Mouse (Mus musculus) heart, postnatal 25 days (tissue): ENCODE measurements at regions not wholly inside any gene's neighbourhood (a gene's known extent, or its start where the extent isn't known, plus 50 kb on each side); places are given as distances from the start of the nearest gene placed in this dataset.

ENCODE experiments used
- DNase-seq: peaks from one replicate; pipeline ENCODE4 v3.0.0; 2022; ENCODE audit warnings: low spot score
- intact Hi-C: fragments of 180-260 bp; cut with DNase I; formaldehyde crosslinking; loops from one replicate; pipeline ENCODE4 v1.15.1; 2025

GRCm38 (mm10) chr1:76404003-76404402, 857.9 kb downstream of the Slc4a3 start:
- intact Hi-C loops: no loop called here
- no peak for DNase-seq

- intact Hi-C loops: no loop called here
- no peak for DNase-seq
Measured at GRCm38 (mm10) chr1:76410813-76411212, 864.7 kb downstream of the Slc4a3 start.

GRCm38 (mm10) chr1:76420525-76420924, 874.5 kb downstream of the Slc4a3 start:
- no peak for DNase-seq
- intact Hi-C loops: no loop called here

DNA sequence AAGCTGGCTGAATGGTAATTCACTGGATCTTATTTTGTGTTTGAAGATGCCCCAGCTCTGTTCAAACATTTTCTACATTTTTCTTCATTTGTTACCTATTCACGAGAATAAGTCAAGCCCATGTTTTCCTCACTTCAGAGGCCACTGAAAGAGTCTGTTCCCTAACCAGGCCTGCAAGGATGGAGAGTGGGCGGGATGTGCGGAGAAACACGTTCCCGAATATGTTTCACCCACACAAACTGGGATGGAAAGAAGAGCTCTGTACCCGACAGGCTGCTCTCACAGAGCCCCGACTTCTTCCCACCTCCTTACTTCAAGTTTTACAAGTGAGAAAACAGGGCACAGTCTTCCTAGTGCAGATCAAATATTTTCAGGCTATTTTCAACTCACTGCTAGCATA, 881.4 kb downstream of the Slc4a3 start:
- intact Hi-C loops: no loop called here

DNA sequence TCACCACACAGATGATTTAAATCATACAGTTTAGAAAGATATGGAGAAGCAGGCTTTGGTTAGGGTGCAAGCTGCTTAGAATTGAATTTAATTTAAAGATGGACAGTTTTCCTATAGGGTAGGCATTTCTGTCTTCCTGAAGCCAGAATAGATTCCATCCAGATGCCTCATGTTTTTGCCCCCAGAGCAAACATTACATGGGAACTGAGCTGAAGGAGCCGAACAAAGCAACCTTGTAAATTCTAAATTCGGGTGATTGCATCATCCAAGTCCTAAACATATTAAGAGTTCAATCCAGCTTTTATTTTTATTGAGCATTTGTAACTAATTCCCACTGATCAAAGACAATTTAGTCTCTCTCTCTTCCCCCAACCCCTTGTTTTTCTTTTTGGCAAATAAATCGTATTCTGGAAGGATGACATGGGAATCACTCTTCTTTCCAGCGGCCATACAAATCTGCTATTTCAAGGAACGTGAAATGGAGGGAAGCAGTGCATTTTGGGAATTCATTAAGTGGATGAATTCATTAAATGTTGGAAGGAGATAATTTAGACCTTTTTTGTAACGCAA, 884.1 kb downstream of the Slc4a3 start:
- intact Hi-C loops: no loop called here
- no peak for DNase-seq

More for the DNA sequence above, 881.4 kb downstream of the Slc4a3 start:
- DNase-seq: no peak

DNA sequence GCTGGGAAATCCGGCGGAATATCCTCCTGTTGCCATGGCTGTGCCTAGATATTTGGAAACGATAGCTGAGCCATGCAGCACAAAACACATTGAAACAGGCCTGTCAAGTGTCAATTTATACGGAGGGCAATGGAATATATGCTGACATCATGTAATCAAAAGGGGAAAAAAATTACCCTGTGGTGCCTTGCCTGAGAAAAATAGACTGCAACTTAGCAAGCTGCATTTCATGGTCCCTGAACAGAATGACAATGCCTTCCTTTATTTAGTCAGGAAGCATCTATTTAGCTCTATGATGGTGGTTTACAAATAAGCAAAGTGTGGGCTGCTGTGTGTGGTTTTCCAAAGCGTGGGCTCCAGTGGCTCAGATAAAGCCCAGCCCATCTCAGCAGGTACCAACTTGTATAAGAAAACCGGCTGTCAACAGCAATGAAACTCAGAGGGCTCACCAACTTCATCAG, 887.4 kb downstream of the Slc4a3 start:
- DNase-seq: no peak
- intact Hi-C loops: no loop called here

DNA sequence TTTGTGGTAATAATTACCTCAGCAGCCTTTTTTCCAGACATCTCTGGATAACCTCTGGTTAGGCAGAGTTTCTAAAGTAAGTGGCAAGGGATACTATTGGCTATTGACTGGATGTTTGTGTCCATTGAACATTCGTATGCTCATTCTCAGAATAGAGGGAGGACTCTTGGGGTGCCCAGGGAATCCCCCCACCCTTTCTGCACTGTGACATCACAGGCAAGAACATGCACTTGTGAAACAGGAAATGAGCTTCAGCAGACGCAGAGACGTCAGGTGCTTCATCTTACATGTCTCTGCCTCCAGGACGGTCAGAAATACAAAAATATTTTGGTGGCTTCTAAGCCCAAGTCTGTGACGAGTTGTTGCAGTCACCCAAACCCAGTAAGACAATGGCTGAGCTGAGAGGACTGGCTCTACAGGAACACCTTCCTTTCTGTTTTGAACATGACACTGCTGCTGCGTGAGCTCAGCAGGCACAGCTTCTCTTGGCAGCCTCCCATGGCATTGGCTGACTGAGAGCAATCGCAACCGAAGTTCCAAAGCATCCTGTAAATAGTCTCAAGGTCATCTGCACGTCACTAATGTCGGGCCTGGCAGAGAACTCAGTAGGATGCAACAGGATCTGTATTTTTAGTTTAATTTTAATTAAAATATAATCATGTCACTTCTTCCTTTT, 904.6 kb downstream of the Slc4a3 start:
- DNase-seq: no peak
- intact Hi-C loops: no loop called here

GRCm38 (mm10) chr1:76453160-76453710, 907.2 kb downstream of the Slc4a3 start:
- DNase-seq: no peak
- intact Hi-C loops: no loop called here

DNA sequence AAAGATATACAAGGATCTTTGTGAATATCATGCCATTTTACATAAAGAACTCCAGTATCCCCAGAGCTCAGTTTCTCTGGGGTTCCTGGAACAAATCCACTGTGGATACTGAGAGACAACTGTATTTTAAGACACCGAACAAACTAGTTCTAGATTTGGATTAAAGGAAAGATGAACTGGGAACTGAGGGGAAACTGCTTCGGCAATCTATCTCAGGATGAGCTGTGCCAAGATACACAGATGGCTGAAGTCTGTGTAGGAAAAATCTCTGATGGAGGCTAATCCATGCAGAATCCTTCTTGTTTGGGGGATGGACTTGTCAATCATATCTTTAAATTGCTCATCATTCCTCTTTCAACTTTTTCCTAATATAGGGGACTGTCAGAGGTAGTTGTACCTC, 920.5 kb downstream of the Slc4a3 start:
- DNase-seq: no peak
- intact Hi-C loops: no loop called here

DNA sequence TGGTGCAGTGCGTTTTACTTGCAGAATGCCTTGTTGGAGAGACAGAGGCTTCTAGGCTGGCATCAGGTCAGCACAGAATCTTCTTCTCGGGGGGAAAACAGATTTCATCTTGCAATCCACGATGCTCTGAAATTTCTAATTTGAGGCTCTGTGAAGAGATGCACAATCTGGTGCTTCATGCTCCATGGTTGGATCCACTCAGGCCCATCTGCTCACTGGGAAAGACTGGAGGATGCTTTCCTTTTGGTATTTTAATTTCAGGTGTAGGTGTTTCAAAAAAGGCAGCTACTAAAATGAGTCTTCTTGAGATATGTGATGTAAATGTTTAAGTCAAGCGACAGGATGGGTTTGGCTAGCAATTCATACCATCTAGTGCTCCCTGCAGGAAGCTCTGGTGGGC, 938.1 kb downstream of the Slc4a3 start:
- no peak for DNase-seq
- intact Hi-C loops: no loop called here

GRCm38 (mm10) chr1:76487481-76487880, 941.4 kb downstream of the Slc4a3 start:
- DNase-seq: no peak
- intact Hi-C loops: no loop called here

- intact Hi-C loops: no loop called here
- no peak for DNase-seq
Measured at GRCm38 (mm10) chr1:76489681-76490492, 943.8 kb downstream of the Slc4a3 start.

DNA sequence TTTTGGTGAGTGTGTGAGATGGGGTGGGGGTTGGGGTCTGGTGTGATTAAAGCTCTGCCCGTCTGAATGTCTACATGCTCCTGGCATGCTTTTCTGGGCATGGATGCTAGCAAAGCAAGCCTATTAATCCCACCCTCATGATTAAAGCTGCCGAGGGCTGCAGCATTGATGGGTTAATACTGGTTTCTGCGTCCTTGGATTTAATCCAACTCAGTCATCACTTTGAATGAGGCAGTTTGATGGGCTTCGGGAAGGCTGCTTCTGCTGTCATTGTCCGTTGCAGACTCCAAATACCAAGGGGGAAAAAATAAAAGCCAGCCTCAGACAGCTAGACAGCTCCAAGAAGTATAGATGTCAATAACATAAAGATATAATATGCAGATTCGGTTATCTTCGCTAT, 944.7 kb downstream of the Slc4a3 start:
- intact Hi-C loops: no loop called here
- no peak for DNase-seq

- intact Hi-C loops: no loop called here
- no peak for DNase-seq
Measured at GRCm38 (mm10) chr1:76491187-76491586, 945.1 kb downstream of the Slc4a3 start.

DNA sequence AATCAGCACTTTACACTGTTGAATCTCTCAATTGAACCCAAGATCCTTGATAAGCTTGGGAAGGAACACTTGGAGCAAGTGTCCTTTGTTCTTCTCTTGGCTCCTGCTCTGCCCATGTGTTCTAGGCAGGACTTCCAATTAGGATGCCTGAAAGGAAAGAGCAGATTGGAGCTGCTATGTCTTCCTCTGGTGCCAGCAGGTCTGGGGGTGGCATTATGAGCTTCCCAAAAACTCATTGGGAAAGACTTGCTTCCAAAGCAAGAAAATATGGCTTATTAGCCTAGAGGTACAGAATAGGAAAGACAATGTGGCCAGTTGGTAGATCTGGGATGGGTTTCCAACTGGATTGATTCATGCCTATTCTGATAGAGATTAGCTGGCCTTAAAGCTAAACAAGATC, 959.1 kb downstream of the Slc4a3 start:
- intact Hi-C loops: no loop called here
- no peak for DNase-seq

DNA sequence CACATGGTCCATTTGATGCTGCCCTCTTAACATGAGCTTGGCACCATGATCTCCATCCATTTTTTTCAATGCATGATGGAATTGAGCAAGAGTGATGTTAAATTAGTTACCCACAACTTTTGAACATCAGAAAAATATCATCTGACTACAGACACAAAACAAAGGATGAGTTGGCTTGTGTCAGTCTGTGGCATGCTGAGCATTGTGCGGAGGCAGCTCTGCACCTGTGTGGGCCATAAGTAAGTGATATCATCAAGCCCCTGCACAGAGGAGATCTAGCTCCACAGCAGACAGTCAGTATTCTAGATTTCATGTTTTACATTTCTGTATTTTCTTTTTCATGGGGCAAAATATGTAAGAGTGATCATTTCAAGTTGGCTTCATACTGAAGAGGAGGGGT, 962.8 kb downstream of the Slc4a3 start:
- intact Hi-C loops: no loop called here
- DNase-seq: no peak

- intact Hi-C loops: no loop called here
- DNase-seq: no peak
Measured at GRCm38 (mm10) chr1:76509486-76509885, 963.4 kb downstream of the Slc4a3 start.

GRCm38 (mm10) chr1:76512156-76512555, 966.1 kb downstream of the Slc4a3 start:
- intact Hi-C loops: no loop called here

DNA sequence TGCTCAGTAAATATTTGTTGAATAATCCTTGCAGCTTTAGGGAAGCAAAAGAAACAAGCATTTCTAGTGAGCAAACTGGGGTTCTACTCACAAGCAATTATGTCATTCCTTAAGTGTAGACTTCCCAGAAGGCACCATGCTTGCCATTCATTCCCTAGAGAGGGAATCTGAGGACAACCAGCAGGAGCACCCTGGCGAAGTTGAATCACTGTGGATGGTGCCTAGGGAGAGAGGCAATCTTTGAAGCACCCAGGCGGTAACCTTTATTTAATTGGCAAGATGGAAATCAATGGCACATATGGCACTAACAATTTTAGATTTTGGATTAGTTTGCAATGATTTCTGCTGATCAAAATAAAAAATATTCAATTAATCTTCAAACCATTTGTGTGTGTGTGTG, 967.4 kb downstream of the Slc4a3 start:
- intact Hi-C loops: no loop called here
- DNase-seq: no peak

More at GRCm38 (mm10) chr1:76512156-76512555, 966.1 kb downstream of the Slc4a3 start:
- no peak for DNase-seq

- DNase-seq: no peak
- intact Hi-C loops: no loop called here
Measured at GRCm38 (mm10) chr1:76529531-76529930, 983.5 kb downstream of the Slc4a3 start.

- no peak for DNase-seq
- intact Hi-C loops: no loop called here
Measured at GRCm38 (mm10) chr1:76530342-76530741, 984.3 kb downstream of the Slc4a3 start.
